Mouse (Mus musculus) heart, postnatal 0 days (tissue): Measurements from ENCODE around the gene Trak1.

ENCODE experiments used
- CTCF ChIP-seq: IDR thresholded peaks from 2 replicates; pipeline ENCODE4 v1.5.1; 2016; ENCODE audit warnings: antibody characterized with exemption, control low read depth, low read depth
- EP300 ChIP-seq: IDR thresholded peaks from 2 replicates; pipeline ENCODE4 v1.6.1; 2016; ENCODE audit warnings: antibody characterized with exemption, low read depth

GRCm38 (mm10) chr9:121257106-121257505 lies 40.2 kb upstream of the Trak1 start:
- TF ChIP-seq CTCF: no peak
- no peak for TF ChIP-seq EP300
